Mouse (Mus musculus): ENCODE measurements around the gene Tor3a. TPM values are rescaled to one million over a fixed set of nuclear protein-coding genes. Genes with fewer than 3 reads are reported as not detected.

Tor3a gene
- total and polyA plus RNA-seq, 3 experiments, result 6.7 to 9.4 TPM; not detected in 1

DNA sequence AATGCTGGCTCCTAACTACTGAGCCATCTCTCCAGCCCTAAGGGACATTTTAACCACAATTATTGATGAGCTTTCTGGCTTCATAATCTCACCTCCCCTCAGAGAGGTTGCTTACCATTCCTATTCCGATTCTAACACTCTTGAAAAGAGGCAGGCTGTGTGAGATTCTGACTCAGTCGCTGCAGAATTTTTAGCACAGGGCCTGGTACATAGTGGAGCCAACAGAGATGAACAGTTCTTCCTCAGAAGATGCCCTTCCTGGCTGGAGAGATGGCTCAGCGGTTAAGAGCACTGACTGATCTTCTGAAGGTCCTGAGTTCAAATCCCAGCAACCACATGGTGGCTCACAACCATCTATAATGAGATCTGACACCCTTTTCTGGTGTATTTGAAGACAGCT is 2.2 kb downstream of the Tor3a start:
- H3K4me1 ChIP-seq (ENCODE audit: control insufficient read depth in 1 of 2, insufficient read depth in 2 of 2, low read length in 2 of 2), result peaks cover 0 to 6% of the 10 kb centered on the region in 2 experiments; a peak in 1 of 4 replicates

DNA sequence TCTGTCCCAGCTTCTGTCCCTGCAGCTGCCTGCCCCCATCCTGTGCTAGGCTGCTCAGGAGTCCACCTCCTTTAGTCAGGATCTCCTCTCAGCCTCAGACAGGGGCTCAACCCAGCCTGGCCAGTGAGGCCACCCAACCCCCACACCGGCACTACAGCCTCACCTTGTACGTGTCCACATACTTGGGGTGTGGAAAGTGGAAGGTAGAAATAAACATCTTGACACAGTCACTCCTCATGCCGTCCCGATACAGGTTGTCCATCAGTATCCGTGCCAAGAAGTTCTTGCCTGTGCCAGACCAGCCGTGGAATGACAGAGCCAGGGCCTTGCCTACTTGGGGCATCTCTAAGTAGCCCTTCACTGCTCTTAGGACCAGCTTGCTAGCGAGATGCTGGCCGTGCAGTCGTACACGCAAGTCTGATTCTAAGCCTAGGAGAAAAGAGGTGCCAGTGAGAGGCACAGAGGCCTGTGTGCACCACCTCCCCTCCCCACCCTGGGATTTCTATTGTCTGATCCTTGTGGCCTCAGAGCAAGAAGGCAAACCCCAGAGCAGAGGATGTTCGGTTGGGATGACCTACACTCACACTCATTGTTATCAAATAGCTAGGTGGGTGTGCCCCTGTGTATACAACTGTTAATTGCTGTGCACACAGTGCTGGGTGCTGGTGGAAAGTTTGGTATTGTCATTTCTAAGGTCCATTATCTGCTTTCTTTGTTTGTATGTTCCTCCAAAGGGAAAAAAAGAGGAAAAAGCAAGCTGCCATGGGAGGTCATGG is 4.8 kb downstream of the Tor3a start:
- Histone ChIP-seq H3K9me3 (replicated peaks; ENCODE audit: insufficient read depth, low read length) (no peaks in the 10 kb centered on the region), H3K4me1 (ENCODE audit: control insufficient read depth in 1 of 2, insufficient read depth in 2 of 2, low read length in 2 of 2) (peaks cover 0 to 6% of the 10 kb centered on the region in 2 experiments; a peak in 1 of 4 replicates), H3K4me3 (ENCODE audit: control insufficient read depth in 1 of 2, insufficient read depth in 1 of 2, low read depth in 2 of 2, low read length in 2 of 2) (no peak overlapping the region), H3K79me2 (ENCODE audit: control insufficient read depth, insufficient read depth, low read length, poor library complexity) (no peaks in the 10 kb centered on the region; the same call in 1 of the 2 replicates), H3K36me3 (ENCODE audit: control insufficient read depth in 1 of 2, insufficient read depth in 2 of 2, low read length in 2 of 2) (peaks cover 0 to 3% of the 10 kb centered on the region in 2 experiments; a peak in 2 of 4 replicates), H3K9ac (ENCODE audit: control insufficient read depth, low read depth, low read length, poor library complexity, severe bottlenecking) (no peak overlapping the region), H3K27me3 (ENCODE audit: control insufficient read depth in 1 of 2, insufficient read depth in 2 of 2, low read length in 2 of 2) (no peaks in the 10 kb centered on the region), H3K27ac (ENCODE audit: control insufficient read depth, low read depth, low read length) (no peak overlapping the region)
- no peak for DNase-seq (ENCODE audit: low read depth, low spot score)
- no peak for TF ChIP-seq POLR2AphosphoS5 (IDR thresholded peaks at IDR 0.05; ENCODE audit: borderline replicate concordance, low read depth, low read length)
- TF ChIP-seq SIN3A (IDR thresholded peaks at IDR 0.05; ENCODE audit: low read length), result no peak
- TF ChIP-seq RCOR1 (IDR thresholded peaks at IDR 0.05; ENCODE audit: low read depth, low read length), result no peak
- no peak for TF ChIP-seq TCF12 (IDR thresholded peaks at IDR 0.05; ENCODE audit: low read depth, low read length)
- no peak for TF ChIP-seq ZNF384 (IDR thresholded peaks at IDR 0.05; ENCODE audit: low read depth, low read length)
- no peak for TF ChIP-seq NRF1 (IDR thresholded peaks at IDR 0.05; ENCODE audit: insufficient read depth, low read depth, low read length, poor library complexity, severe bottlenecking)
- no peak for TF ChIP-seq MYB (IDR thresholded peaks at IDR 0.05; ENCODE audit: low read depth, low read length)
- no peak for TF ChIP-seq ZC3H11A (IDR thresholded peaks at IDR 0.05; ENCODE audit: low read depth, low read length)
- no peak for TF ChIP-seq USF2 (IDR thresholded peaks at IDR 0.05; ENCODE audit: borderline replicate concordance in 1 of 2, insufficient read depth in 1 of 2, low read depth in 1 of 2, low read length in 2 of 2)
- no peak for TF ChIP-seq NELFE (IDR thresholded peaks at IDR 0.05; ENCODE audit: low read depth, low read length)
- TF ChIP-seq CTCF (IDR thresholded peaks at IDR 0.05 in 2 of 3, conservative IDR thresholded peaks at IDR 0.05 in 1 of 3; ENCODE audit: control insufficient read depth in 1 of 3, insufficient read depth in 1 of 3, low read depth in 2 of 3, low read length in 3 of 3, poor library complexity in 1 of 3, severe bottlenecking in 1 of 3), result no peak
- no peak for TF ChIP-seq MXI1 (IDR thresholded peaks at IDR 0.05; ENCODE audit: low read depth, low read length)
- TF ChIP-seq ETS1 (IDR thresholded peaks at IDR 0.05; ENCODE audit: low read depth, low read length), result no peak

More for the DNA sequence above, 2.2 kb downstream of the Tor3a start:
- no peaks in the 10 kb centered on the region for H3K27me3 ChIP-seq (ENCODE audit: control insufficient read depth in 1 of 2, insufficient read depth in 2 of 2, low read length in 2 of 2)
- H3K4me3 ChIP-seq (ENCODE audit: control insufficient read depth in 1 of 2, insufficient read depth in 1 of 2, low read depth in 2 of 2, low read length in 2 of 2), result no peak overlapping the region
- TF ChIP-seq ZC3H11A (IDR thresholded peaks at IDR 0.05; ENCODE audit: low read depth, low read length), result no peak
- no peak for TF ChIP-seq MAFK (IDR thresholded peaks at IDR 0.05; ENCODE audit: borderline replicate concordance, low read depth, low read length)
- TF ChIP-seq ZMIZ1 (IDR thresholded peaks at IDR 0.05; ENCODE audit: low read depth, low read length), result no peak
- no peak for TF ChIP-seq MYC (IDR thresholded peaks at IDR 0.05; ENCODE audit: low read depth, low read length)
- H3K27ac ChIP-seq (ENCODE audit: control insufficient read depth, low read depth, low read length), result no peak overlapping the region
- H3K9ac ChIP-seq (ENCODE audit: control insufficient read depth, low read depth, low read length, poor library complexity, severe bottlenecking), result no peak overlapping the region
- DNase-seq (ENCODE audit: low read depth, low spot score), result no peak
- H3K79me2 ChIP-seq (ENCODE audit: control insufficient read depth, insufficient read depth, low read length, poor library complexity), result no peaks in the 10 kb centered on the region; the same call in 1 of the 2 replicates
- no peaks in the 10 kb centered on the region for H3K9me3 ChIP-seq (replicated peaks; ENCODE audit: insufficient read depth, low read length)
- peaks cover 0 to 3% of the 10 kb centered on the region in 2 experiments; a peak in 2 of 4 replicates for H3K36me3 ChIP-seq (ENCODE audit: control insufficient read depth in 1 of 2, insufficient read depth in 2 of 2, low read length in 2 of 2)
